Mouse (Mus musculus) hindbrain, embryonic 11.5 days (tissue): ENCODE results near the gene Bin2. TPM values are rescaled to one million over a fixed set of nuclear protein-coding genes. Genes with fewer than 3 reads are reported as not detected.

Experiments used
- ATAC-seq: fragments of 200-750 bp; cut with Nextera tagmentation; 2 replicates; pipeline ENCODE4 v1.8.0; 2017; ENCODE audit warnings: mild to moderate bottlenecking, moderate TSS enrichment, moderate library complexity; ENCODE audit not compliant: low FRiP score
- DNase-seq: peaks from one replicate; pipeline ENCODE4 v3.0.0-alpha.2; 2015; ENCODE audit warnings: low spot score
- H3K27ac ChIP-seq: fragments of 300-500 bp; sonication (generic); 2 replicates; pipeline ENCODE4 v1.5.1; 2014; ENCODE audit warnings: mild to moderate bottlenecking, low read depth, low read length
- H3K27me3 ChIP-seq: fragments of 300-500 bp; sonication (generic); 2 replicates; pipeline ENCODE4 v1.6.1; 2014; ENCODE audit warnings: mild to moderate bottlenecking, low read length, moderate library complexity, mixed read lengths; ENCODE audit not compliant: control insufficient read depth, insufficient read depth
- H3K36me3 ChIP-seq: fragments of 300-500 bp; sonication (generic); 2 replicates; pipeline ENCODE4 v1.6.1; 2014; ENCODE audit warnings: mild to moderate bottlenecking, low read length, moderate library complexity, mixed read lengths; ENCODE audit not compliant: control insufficient read depth, insufficient read depth
- H3K4me1 ChIP-seq: fragments of 300-500 bp; sonication (generic); replicated peaks from 2 replicates; pipeline ENCODE4 v1.6.1; 2014; ENCODE audit warnings: low read length, mixed read lengths; ENCODE audit not compliant: control insufficient read depth, insufficient read depth
- H3K4me2 ChIP-seq: fragments of 300-500 bp; sonication (generic); replicated peaks from 2 replicates; pipeline ENCODE4 v1.6.1; 2014; ENCODE audit warnings: mild to moderate bottlenecking, low read depth, low read length
- H3K4me3 ChIP-seq: fragments of 300-500 bp; sonication (generic); 2 replicates; pipeline ENCODE4 v1.5.1; 2014; ENCODE audit warnings: low read depth, low read length
- H3K9ac ChIP-seq: fragments of 300-500 bp; sonication (generic); 2 replicates; pipeline ENCODE4 v1.6.1; 2014; ENCODE audit warnings: low read depth, low read length
- H3K9me3 ChIP-seq: fragments of 300-500 bp; sonication (generic); 2 replicates; pipeline ENCODE4 v1.6.1; 2016; ENCODE audit warnings: low read length; ENCODE audit not compliant: control insufficient read depth
- WGBS: fragments of 180-500 bp; shearing (Covaris S2); extraction: QIAGEN DNeasy Blood & Tissue Kit; methylation state at CpG from one replicate; pipeline ENCODE4 v1.1.7; 2014; 5-methylcytosine and 5-hydroxymethylcytosine counted together
- polyA plus RNA-seq: library from polyadenylated mRNA; unstranded; fragments of >200 nt; fragmentation: Nextera tagmentation; extraction: Ambion mirVana; gene quantifications from 2 replicates; pipeline ENCODE4 v1.2.1, GENCODE M21; 2014

Gene Bin2
- polyA plus RNA-seq, 1 experiment from 2014 or later: 5.5 TPM

- Histone ChIP-seq H3K36me3 (no peaks in the 10 kb centered on the region), H3K4me2 (no peak overlapping the region), H3K4me3 (no peak overlapping the region), H3K9me3 (no peaks in the 10 kb centered on the region), H3K4me1 (no peaks in the 10 kb centered on the region), H3K27me3 (no peaks in the 10 kb centered on the region), H3K9ac (no peak overlapping the region), H3K27ac (no peak overlapping the region)
- ATAC-seq (no peak), DNase-seq (no peak)
- WGBS: 83% methylated on average over 9 of the region's 9 CpGs
Observed at GRCm38 (mm10) chr15:100651610-100652009, 17.7 kb downstream of the Bin2 start.

- Histone ChIP-seq H3K4me2 (no peak overlapping the region), H3K9ac (no peak overlapping the region), H3K4me1 (no peaks in the 10 kb centered on the region), H3K27me3 (no peaks in the 10 kb centered on the region), H3K36me3 (no peaks in the 10 kb centered on the region), H3K4me3 (no peak overlapping the region), H3K27ac (no peak overlapping the region), H3K9me3 (no peaks in the 10 kb centered on the region)
- DNase-seq: no peak
- 84% methylated on average over 10 of the region's 10 CpGs for WGBS
- no peak for ATAC-seq
Observed at GRCm38 (mm10) chr15:100650111-100650510, 19.2 kb downstream of the Bin2 start.

DNA sequence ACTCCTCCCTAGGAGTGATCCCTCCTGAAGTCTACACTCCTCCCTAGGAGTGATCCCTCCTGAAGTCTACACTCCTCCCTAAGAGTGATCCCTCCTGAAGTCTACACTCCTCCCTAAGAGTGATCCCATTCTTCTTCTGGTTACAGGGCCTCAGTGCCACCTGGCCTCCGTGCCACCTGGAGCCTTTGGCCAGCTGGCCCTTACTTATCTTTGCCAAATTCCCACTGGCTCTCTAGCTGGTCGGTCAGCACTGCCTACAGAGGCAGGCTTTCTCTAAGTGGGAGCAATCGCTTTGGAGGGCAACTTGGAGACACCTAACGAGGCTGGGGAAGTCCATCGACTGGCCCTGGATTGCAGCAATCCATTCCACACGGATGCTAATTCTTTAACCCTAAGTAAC is 23.2 kb downstream of the Bin2 start:
- Histone ChIP-seq H3K27me3 (no peaks in the 10 kb centered on the region), H3K9me3 (no peaks in the 10 kb centered on the region), H3K4me1 (no peaks in the 10 kb centered on the region), H3K4me2 (no peak overlapping the region), H3K36me3 (no peaks in the 10 kb centered on the region), H3K4me3 (no peak overlapping the region), H3K9ac (no peak overlapping the region), H3K27ac (no peak overlapping the region)
- DNase-seq: no peak
- 84% methylated on average over 6 of the region's 6 CpGs for WGBS
- no peak for ATAC-seq

GRCm38 (mm10) chr15:100642451-100642850 is 26.9 kb downstream of the Bin2 start:
- peaks cover 10% of the 10 kb centered on the region for H3K27me3 ChIP-seq
- H3K4me2 ChIP-seq: no peak overlapping the region
- 93% methylated on average over 7 of the region's 7 CpGs for WGBS
- no peak overlapping the region for H3K9ac ChIP-seq
- no peaks in the 10 kb centered on the region for H3K36me3 ChIP-seq
- no peaks in the 10 kb centered on the region for H3K9me3 ChIP-seq
- no peaks in the 10 kb centered on the region for H3K4me1 ChIP-seq
- ATAC-seq (no peak), DNase-seq (no peak)
- no peak overlapping the region for H3K4me3 ChIP-seq
- H3K27ac ChIP-seq: no peak overlapping the region

DNA sequence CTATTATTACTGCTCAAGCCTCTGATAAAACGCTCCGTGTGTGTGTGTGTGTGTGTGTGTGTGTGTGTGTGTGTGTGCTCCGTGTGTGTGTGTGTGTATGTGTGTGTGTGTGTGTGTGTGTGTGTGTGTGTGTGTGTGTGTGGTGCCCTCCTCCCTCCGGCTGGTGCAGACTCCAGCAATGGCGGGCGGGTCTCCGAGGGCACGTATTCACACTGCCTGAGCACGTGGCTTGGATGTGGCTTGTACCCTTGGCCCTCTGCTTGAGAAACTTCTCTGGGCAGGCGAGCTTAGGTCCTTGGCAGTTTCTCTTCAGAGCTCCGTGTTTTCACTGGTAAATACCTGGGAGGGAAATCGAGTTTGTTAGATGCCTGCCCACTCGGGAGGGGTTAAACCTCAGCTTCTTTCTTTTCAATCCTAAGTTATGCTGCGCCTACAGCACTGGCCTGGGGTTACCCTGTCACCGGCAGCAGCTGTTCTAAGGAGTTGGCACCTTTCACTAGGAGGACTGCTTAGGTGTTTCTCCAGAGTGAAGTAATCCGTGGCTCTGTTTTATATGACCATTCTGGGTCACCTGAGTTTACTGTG is 28.0 kb downstream of the Bin2 start:
- no peaks in the 10 kb centered on the region for H3K9me3 ChIP-seq
- 78% methylated on average over 13 of the region's 16 CpGs for WGBS
- H3K27me3 ChIP-seq: peaks cover 22% of the 10 kb centered on the region
- H3K4me1 ChIP-seq: peaks cover 7% of the 10 kb centered on the region
- no peak overlapping the region for H3K4me3 ChIP-seq
- no peaks in the 10 kb centered on the region for H3K36me3 ChIP-seq
- H3K4me2 ChIP-seq: no peak overlapping the region
- no peak overlapping the region for H3K27ac ChIP-seq
- DNase-seq (no peak), ATAC-seq (no peak)
- H3K9ac ChIP-seq: no peak overlapping the region

- peaks cover 33% of the 10 kb centered on the region for H3K27me3 ChIP-seq
- no peak for ATAC-seq
- H3K4me2 ChIP-seq: no peak overlapping the region
- no peak for DNase-seq
- no peaks in the 10 kb centered on the region for H3K36me3 ChIP-seq
- H3K27ac ChIP-seq: no peak overlapping the region
- no peaks in the 10 kb centered on the region for H3K9me3 ChIP-seq
- 76% methylated on average over 16 of the region's 16 CpGs for WGBS
- H3K4me1 ChIP-seq: peaks cover 8% of the 10 kb centered on the region
- H3K9ac ChIP-seq: no peak overlapping the region
- no peak overlapping the region for H3K4me3 ChIP-seq
Observed at GRCm38 (mm10) chr15:100639972-100640750, 29.2 kb downstream of the Bin2 start.

GRCm38 (mm10) chr15:100637661-100638060 is 31.7 kb downstream of the Bin2 start:
- Histone ChIP-seq H3K4me3 (no peak overlapping the region), H3K9me3 (no peaks in the 10 kb centered on the region), H3K27ac (no peak overlapping the region), H3K36me3 (no peaks in the 10 kb centered on the region), H3K9ac (no peak overlapping the region), H3K4me1 (peaks cover 8% of the 10 kb centered on the region), H3K27me3 (peaks cover 45% of the 10 kb centered on the region), H3K4me2 (no peak overlapping the region)
- ATAC-seq: no peak
- WGBS: 15% methylated on average over 6 of the region's 6 CpGs
- DNase-seq: peak; percentile 23

DNA sequence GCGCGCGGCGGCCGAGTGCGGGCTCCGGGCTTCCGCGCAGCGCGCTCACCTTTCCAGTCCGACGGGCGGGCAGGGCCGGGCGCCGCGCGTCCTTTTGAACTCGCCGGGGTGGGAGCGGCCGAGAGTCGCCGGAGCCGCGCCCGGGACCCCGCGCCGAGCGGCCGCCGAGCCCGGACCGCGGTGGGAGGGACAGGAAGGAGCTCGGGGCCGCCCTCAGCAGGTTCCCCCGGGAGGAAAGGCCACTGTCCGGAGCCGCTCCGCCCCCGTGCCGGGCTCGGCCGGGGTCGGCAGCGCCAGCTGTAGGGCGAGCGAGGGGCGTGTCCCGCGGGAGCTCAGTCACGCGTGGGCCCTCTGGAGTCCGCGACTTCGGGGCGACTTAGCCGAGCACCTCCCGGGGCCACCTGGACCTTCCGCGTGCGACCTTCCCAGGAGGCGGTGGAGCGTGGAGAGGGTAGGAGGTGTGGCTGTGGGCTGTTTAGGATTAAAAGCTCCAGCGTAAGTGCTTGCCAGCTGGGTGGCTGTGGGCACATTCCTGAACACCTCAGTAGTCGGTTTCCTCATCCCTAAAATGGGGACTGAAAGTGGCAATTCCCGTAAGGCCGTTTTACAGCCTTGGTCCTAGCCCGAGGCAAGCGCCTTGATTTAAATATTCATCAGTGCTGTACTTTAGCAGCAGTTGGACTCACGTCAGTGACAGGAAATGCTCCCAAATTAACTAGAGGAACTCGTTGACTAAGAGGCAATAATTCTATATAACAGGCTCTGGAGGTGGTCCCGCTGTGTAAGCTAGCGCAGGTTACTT is 32.5 kb downstream of the Bin2 start, which contains the start of gene Smagp:
Gene Smagp, minus strand, starts transcription at position 241 of the 802 bp plus-strand sequence.
- Histone ChIP-seq H3K36me3 (no peaks in the 10 kb centered on the region), H3K9me3 (no peaks in the 10 kb centered on the region), H3K4me2 (peak within 1 kb of the TSS; percentile 84), H3K27ac (no peak within 1 kb of the TSS), H3K4me1 (peaks cover 8% of the 10 kb centered on the region), H3K9ac (peak within 1 kb of the TSS; percentile 23; the same call in 1 of the 2 replicates), H3K4me3 (peak within 1 kb of the TSS; percentile 45), H3K27me3 (peaks cover 45% of the 10 kb centered on the region)
- ATAC-seq: no peak
- 1% methylated on average over 64 of the region's 77 CpGs for WGBS
- peak; percentile 55 for DNase-seq
